Mouse (Mus musculus) mouse embryonic stem cell (cell line): Measurements from ENCODE around the gene C1qc.

Experiments used
- in situ Hi-C, 2 experiments: fragments of 300-500 bp; cut with MboI; formaldehyde crosslinking; loops; 1 replicate in 1 of 2; 3 replicates in 1 of 2; pipeline ENCODE4 v1.14.3; 2019 to 2020; ENCODE audit warnings: low sequenced_read_pairs in 2 of 2, low pct_unique_long_range_greater_than_20kb in 1 of 2, mixed read lengths in 1 of 2; ENCODE audit not compliant: unreplicated experiment in 1 of 2

The C1qc gene

DNA sequence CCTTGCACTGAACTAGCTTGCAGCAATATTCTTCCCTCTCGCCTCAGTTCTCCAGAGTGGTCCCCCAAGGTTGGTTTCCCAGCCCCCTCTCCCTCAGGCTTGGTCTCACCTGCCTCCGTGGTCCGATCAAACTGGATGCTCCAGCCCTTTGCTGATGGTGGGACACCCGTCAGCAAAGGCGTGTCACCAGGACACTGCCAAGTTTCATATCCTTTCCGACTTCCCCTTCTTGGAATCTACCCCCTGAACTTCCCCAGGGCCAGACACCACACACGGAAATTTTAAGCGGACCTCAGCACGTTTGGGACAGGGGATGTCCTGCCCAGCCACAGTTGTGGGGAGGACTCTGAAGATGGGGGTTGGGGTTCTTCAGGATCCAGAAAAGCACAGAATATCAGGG is 5.8 kb upstream of the C1qc start, which contains the start of gene C1qa:
TSS of gene C1qa (minus strand) at position 167 of the 400 bp plus-strand sequence.
- in situ Hi-C loops = loop anchor here in 1 of 2 experiments (10.0 kb wide), 1 partner anchor 176 kb away; no protein-coding TSS in a partner anchor

DNA sequence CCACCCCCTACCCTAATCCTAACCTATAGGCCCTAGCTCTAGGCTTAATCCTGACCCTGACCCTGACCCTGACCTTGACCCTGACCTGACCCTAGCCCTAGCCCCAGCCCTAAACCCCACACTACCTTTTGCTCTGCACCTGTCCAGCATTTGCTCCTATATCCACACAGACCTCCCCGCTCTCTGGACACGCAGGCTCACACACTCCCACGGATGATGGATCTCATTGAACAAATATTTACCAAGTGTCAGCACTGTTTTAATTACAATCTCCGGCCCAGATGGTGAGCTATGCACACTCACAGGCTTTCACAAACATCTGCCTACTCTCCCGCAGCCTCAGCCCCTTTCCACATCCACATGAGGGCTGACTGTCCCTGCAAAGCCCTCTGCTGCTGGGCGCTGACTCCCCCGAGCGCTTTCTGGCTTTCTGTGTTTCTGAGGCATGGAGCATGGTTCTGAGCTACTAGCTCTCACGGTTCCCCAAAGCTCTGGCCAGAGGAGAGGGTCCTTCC is 5.3 kb upstream of the C1qc start:
- in situ Hi-C loops = loop anchor here in 1 of 2 experiments (10.0 kb wide), 1 partner anchor 177 kb away; no protein-coding TSS in a partner anchor

DNA sequence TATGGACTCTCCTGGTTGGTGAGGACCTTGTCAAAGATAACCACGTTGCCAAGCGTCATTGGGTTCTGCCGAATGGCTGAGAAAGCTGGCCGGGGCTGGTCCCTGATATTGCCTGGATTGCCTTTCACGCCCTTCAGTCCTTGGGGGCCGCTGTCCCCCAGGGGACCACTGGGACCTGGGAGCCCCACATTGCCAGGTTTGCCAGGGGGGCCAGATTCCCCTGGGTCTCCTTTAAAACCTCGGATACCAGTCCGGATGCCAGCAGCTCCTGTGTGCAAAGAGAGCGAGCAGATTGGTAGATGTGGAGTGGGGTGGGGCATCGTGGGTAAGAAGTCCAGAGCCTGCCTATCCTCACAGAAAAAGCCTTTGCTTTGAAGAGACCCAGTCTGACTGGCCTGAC is 3.6 kb upstream of the C1qc start:
- in situ Hi-C loops = loop anchor here in 1 of 2 experiments (10.0 kb wide), 1 partner anchor 178 kb away; no protein-coding TSS in a partner anchor

DNA sequence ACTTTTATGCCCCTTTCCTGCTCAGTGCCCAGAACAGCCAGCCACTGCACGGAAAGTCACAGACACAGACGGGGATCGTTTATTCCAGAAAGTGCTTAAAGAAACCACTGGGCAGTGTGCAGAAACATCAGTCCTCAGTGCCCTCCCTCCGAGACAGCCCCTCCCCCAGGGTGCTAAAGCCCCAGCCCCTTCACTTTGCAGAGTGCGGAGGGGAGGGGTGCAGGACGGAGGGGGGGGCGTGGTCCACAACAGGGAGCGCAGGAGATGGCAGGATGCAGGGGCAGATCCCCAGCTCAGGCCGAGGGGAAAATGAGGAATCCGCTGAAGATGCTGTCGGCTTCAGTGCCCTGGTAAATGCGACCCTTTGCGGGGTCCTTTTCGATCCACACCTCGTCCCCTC is 3.0 kb upstream of the C1qc start:
- in situ Hi-C loops = loop anchor here in 1 of 2 experiments (10.0 kb wide), 1 partner anchor 179 kb away; no protein-coding TSS in a partner anchor

DNA sequence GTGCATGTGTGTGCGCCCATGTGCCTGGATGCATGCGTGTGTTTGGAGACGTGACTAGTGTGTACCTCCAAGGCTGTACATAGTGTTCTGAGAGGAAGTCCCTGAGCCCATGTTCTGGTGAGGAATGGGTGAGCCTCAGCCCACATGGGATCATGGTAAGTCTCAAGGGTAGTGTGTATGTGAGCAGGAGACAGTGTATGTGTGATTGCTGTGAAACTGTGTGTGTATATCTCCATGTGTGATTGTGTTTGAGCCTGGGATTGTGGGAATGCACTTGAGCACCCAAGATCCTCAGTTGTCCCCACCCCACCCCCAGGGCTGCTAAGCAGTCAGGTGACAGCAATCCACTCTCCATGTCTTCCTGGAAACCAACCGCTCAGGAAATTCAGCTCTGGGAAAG is 2.0 kb upstream of the C1qc start:
- in situ Hi-C loops = loop anchor here in 1 of 2 experiments (10.0 kb wide), 1 partner anchor 180 kb away; no protein-coding TSS in a partner anchor

DNA sequence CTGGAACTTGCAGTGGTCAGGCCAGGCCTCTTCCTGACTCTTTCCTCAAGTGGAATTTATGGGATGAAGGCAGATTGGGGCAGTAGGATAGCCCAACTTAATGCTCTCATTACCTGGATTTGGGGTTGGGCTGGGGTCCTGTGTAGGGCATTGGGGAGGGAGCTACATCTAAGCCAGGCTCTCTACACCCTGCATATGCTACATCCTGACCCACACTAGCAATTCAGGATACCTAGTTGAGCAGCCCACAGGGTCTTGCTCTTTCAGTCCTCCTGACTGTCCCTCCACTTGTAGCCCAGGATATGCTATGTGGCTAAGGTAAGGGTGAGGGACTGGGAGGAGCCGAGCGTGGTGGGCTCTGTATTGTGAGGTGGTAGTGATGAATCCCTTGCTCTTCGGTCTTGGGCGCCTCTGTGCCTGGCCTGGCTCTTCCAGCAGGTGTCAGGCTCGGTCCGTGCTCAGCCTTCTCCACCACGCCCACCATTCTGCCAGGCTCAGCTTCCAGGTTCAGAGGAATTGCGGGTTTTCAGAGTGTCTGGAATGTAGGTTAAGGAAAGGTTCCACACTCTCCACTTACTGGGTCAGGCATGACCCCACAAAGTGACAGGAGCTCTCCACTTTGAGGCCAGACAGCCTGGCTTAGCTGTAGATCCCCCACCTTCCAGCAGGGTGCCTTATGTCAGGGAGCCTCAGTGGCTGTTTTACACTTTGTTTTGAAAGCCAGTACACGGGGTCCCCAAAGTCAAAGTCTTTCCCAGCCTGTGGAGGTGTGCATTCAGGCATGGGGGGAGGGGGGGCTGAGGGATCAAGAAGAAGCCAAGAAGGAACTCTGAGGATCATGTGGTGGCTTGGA is 1.1 kb upstream of the C1qc start:
- in situ Hi-C loops = loop anchor here in 1 of 2 experiments (10.0 kb wide), 1 partner anchor 181 kb away; no protein-coding TSS in a partner anchor

DNA sequence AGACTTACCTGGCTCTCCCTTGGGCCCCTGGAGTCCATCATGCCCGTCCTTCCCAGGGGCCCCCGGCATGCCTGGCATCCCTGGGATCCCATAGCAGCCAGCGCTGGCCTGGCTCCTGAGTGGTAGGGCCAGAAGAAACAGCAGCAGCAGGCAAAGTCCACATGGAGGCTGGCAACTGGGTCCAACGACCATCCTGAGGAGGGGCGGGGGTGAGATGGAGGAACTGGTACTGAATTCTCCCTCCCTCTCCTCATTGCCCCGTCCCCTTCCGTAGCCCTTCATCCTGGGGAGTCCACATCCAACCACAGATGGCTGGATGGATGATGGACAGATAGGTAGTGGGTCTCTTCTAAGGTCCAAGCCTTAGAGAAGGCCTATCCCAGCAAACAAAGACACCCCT is 494 bp downstream of the C1qc start:
- in situ Hi-C loops = loop anchor here in 1 of 2 experiments (10.0 kb wide), 1 partner anchor 182 kb away; no protein-coding TSS in a partner anchor

DNA sequence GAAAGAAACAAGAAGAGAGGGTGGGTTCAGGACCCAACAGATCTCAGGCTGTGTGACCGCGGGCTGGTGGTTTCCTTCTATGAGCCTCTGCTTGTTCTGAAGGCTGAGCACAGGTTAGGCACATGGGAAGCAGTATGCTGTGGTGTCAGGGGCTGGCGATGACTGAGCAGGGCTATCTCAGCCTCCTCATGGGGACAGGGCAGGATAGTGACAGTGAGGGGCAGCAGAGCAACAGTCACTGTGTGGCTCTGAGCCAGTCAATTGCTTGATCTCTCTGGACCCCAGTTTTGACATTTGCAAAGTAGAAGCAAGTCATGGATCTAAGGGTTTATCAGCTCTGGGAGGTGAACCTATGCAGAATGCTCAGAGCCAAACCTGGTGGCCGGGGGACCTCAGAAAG is 1.8 kb downstream of the C1qc start:
- in situ Hi-C loops = loop anchor here in 1 of 2 experiments (10.0 kb wide), 1 partner anchor 184 kb away; no protein-coding TSS in a partner anchor

DNA sequence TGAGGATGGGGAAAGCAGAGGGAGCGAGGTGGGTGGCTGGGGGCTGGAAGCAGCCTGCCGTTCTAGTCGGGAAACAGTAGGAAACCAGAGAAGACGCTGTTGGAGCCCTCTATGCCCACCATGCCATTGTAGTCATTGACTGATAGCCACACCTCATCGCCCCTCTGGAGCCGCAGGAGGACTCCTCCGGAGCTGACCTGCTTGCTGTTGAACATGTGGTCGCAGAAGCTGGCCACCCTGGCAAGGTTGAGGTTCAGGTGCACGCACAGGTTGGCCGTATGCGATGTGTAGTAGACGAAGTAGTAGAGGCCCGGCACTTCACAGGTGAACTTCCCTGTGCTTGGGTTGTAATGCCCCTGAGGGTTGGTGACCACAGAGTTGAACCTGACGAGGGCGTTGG is 2.9 kb downstream of the C1qc start:
- in situ Hi-C loops = loop anchor here in 1 of 2 experiments (10.0 kb wide), 1 partner anchor 185 kb away; no protein-coding TSS in a partner anchor

DNA sequence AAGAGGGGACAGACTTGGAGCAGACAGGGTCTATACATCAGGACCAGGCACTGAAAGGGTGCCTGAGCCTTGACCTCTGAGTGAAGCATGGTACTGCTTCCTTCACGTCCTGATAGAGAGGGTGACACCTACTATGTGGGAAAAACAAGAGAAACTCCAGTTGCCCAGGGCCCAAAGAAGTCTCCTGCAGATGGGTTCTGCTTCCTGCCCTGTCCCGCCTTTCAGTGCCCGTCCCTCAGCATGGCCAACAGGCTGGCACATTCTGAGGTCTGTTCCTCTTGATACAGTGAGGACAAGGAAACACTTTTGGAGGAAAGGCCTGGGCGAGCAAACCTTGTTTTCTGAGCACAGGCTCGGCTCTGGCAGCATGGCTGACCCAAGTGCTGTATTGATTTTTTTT is 5.2 kb downstream of the C1qc start:
- in situ Hi-C loops = no loop called here

DNA sequence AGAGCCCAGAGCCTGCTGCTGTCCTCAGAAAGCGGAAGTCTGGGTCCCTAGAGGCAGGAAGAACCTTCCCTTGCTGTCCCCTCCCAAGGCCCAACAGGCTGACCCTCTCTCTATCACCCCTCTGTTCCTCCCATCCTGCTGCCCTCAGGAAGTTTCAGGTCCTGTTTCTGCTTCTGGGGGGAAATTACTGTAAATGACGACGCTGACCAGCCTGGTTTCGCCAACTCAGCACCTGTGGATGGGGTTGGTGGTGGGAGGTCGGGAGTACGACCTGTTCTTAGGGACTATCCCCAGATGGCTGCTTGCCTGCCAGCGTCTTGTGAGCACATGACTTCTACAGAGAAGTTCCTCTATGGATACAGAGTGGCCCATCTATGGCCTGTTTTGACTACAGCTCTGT is 6.8 kb downstream of the C1qc start, which contains the start of gene C1qb:
TSS of gene C1qb (minus strand) at position 87 of the 400 bp plus-strand sequence.
- in situ Hi-C loops = no loop called here

DNA sequence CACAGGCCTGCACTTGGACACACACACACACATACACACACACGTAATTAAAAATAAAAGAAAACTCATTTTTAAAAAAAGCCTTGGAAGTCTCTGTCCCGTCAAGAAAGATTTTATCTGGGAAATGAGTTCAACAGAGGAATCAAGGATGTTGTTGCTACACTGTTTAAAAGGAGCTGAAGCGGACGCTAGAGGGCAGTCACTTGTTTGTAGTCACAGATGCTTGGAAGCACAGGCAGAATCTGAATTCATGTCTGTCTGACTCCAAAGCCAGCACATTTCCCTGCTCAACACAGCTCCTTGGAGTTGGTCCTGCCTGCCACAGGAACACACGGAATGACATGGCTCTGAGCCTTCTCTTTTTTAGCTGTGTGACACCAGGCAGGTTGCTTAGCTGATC is 14.3 kb downstream of the C1qc start:
- in situ Hi-C loops = no loop called here

DNA sequence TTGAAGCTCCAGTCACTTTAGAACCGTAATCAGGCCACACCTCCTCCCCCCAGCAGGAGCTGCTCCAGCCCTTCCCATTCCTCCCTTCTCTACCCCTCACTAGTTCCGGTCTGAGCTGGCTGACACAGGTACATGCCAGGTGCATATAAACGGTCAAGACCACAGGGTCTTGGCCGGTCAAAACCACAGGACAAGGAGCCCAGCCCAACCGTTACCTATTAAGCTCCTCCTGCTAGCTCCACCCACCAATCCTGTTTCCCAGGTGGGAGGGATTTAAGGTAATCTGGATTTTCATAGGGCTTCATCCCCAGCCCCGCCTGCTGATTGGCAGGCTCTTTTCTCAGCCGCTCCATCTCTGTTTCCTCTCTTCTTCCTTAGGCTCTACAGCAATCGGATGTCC is 14.7 kb downstream of the C1qc start:
- in situ Hi-C loops = no loop called here

DNA sequence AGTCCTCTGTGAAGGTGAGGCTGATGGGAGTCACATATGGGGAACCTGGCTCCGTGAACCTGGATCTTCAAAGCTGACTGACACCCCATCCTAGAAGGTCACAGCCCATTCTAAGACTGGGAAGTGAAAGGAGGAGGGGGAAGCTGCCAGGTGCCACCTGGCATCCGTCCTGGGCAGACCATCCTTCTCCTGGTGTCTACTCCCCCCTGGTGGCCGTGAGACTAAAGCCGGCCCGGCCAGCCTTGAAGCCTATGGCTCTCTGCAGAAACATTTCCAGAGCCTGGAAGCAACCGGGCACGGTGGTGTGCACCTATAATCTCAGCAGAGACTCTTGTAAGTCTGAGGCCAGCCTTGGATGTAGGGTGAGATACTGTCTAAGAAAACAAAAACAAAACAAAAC is 15.9 kb downstream of the C1qc start:
- in situ Hi-C loops = no loop called here

DNA sequence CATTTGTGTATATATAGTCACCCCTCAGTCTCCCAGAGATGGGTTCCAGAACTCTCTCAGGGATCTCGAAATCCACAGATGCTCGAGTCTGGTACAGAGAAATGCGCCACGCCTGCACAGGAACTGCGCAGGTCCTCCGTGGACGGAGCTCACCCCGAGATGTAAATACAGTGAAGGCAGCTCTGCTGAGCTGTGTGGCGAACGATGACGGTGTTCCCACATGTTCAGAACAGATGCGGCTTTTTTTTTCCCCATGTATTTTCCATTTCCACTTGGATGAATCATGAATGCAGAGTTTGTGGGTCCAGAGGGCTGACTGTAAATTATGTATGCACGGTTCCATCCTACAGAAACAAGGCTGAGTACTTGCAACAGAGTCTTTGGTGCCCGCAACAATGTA is 17.9 kb downstream of the C1qc start:
- in situ Hi-C loops = no loop called here

DNA sequence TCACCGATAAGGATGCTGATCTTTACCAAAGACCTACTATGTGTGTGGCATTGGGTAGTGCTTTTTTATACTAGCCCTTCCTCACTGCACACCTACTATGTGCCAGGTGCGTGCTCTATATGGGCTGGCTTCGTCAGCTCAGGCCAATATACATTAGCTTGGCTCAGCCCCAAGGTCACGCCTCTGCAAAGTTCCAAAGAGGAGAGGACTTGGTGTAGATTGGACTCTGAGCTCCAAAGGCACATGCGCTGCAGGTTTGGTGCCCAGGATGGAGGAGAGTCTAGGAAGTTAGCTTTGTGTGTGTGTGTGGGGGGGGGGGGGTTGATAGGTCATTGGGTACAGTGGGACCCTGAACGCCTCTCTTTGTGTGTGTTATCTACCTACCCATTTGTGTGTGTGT is 24.5 kb downstream of the C1qc start:
- in situ Hi-C loops = no loop called here

DNA sequence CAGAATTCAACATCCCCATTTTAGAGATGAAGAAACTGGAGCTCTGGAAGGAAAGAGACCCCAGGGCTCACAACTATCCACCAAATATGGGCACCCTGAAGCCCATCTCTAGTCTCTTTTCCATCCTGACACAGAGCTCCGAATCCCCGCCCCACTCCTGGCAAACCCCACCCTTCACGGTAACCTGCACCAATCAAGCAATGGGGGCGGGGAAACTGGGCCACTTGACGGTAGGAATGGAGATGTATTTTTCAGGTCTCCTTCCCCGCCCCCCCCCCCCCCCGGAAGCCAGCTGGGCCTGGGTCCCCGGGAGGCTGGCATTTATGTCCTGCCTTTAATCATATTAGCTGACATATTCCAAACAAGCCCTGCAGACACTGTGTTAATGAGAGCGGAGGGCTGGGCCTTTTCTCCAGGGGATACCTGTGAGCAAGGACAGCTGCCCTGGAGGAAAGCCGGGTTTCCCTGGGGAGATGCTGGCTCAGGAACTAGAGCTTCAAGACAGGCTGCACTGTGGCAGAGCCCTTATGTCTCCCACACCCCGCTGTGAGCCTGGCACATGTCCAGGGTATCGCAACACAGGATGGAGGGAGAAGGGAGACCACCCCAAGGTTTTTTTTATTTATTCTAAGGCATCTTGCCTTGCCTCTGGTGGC is 25.0 kb downstream of the C1qc start:
- in situ Hi-C loops = no loop called here

DNA sequence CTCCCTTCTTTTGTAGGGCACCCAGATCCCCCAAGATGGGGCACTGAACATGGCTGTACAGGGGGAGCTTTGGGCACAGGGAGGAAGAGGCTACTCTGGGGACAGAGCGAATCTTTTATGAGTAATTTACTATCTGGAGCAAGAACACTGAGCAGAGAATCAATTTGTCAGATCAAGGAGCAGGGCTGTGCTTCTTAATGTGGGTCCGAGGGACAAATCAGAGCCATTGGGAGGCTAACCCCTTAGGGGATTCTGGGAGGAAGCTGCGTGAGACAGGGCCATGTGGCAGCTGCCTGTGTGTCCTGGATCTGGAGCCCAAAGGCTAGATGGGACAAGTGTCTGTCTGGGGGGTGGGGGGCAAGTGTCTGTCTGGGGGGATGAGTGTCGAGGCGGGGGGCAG is 27.3 kb downstream of the C1qc start:
- in situ Hi-C loops = no loop called here
